ENCODE assay signal across 14 mouse cellular contexts in genomic region chr4:41102901-41103300, GRCm38 (mm10). TPM values are rescaled to one million over a fixed set of nuclear protein-coding genes. Genes with fewer than 3 reads are reported as not detected.
DNase-seq lines count a peak whose midpoint lies in the region.
"Had no signal": no experiment of that assay in that cellular context is flagged by ENCODE, and none has a peak within 500 bp of the region (broad histone marks: within the 10 kb centered on the region; RNA-seq: fewer than 3 reads in every experiment).

No protein-coding gene starts in this region.

- DNase-seq in lung, postnatal 14 days = peak; percentile 41
- DNase-seq in lung, postnatal 10 days = no peak
- peak; percentile 85 for DNase-seq in NIH3T3 (ENCODE audit: low read depth)
- DNase-seq in adrenal gland, postnatal 25 days = peak; percentile 78
- DNase-seq in layer of hippocampus, postnatal 14 days (ENCODE audit: low spot score in 2 of 2) = no peak
- DNase-seq in gastrocnemius, postnatal 14 days = no peak
- DNase-seq in heart, adult 9 months (ENCODE audit: low spot score in 2 of 2) = no peak
- DNase-seq: cerebellum, adult 2 months; heart, postnatal 36 days; kidney, adult 18-20 months; kidney, postnatal 10 days; liver had no signal

- intact Hi-C loops in gastrocnemius, postnatal 14 days (cut with DNase I; ENCODE audit: low total_unique reads) = no loop called here

RNA-seq across cellular contexts. Expression of gene Aqp3, which starts 4.9 kb away (rescaled TPM):
- not detected in 2 replicates for total RNA-seq in adrenal gland, postnatal 25 days (2021)
- total RNA-seq in layer of hippocampus, postnatal 14 days (2021) = under 1 TPM in 1 of 2 experiments, not detected in 1; 0.18 TPM
- not detected for total RNA-seq in gastrocnemius, postnatal 14 days (2021)
- total RNA-seq: heart, adult 8-10 months; heart, postnatal 36 days; left cerebral cortex, adult 8-10 months had no signal

RNA-seq across cellular contexts. Expression of gene Nol6, which starts 21.4 kb away (rescaled TPM):
- 56.1 and 57.0 TPM in 2 replicates for total RNA-seq in adrenal gland, postnatal 25 days (2021)
- total RNA-seq in layer of hippocampus, postnatal 14 days (2021) = 10 to 100 TPM; 90.4 to 95.1 TPM
- 10 to 100 TPM; 15.3 to 16.6 TPM for total RNA-seq in gastrocnemius, postnatal 14 days (2021)

RNA-seq across cellular contexts. Expression of gene Ube2r2, which starts 32.6 kb away (rescaled TPM):
- 105 and 106 TPM in 2 replicates for total RNA-seq in adrenal gland, postnatal 25 days (2021)
- total RNA-seq in layer of hippocampus, postnatal 14 days (2021) = 10 to 100 TPM; 77.6 to 78.2 TPM
- total RNA-seq in gastrocnemius, postnatal 14 days (2021) = 10 to 100 TPM; 77.4 to 84.4 TPM

RNA-seq across cellular contexts. Expression of gene Aqp7, which starts 55.0 kb away (rescaled TPM):
- total RNA-seq in adrenal gland, postnatal 25 days (2021) = 18.6 and 20.6 TPM in 2 replicates
- not detected for total RNA-seq in layer of hippocampus, postnatal 14 days (2021)
- 10 to 100 TPM; 11.4 to 14.5 TPM for total RNA-seq in gastrocnemius, postnatal 14 days (2021)
- total RNA-seq: left cerebral cortex, adult 8-10 months had no signal

Comparison
In these comparisons a context has a peak if more than half of its experiments do, and no peak if none do; other contexts are left out.
1. DNase-seq: peak in lung, postnatal 14 days (single experiment), NIH3T3 (single experiment) and adrenal gland, postnatal 25 days (single experiment); none in lung, postnatal 10 days (single experiment), layer of hippocampus, postnatal 14 days (0 of 2), gastrocnemius, postnatal 14 days (single experiment) and heart, adult 9 months (0 of 2).